Mouse (Mus musculus): ENCODE results near the gene Ankrd24.
"Not testable (repeated sequence)": the region's sequence is repeated elsewhere in the genome, so short reads cannot be mapped to it uniquely, and the experiment has no call there.

Ankrd24 gene

DNA sequence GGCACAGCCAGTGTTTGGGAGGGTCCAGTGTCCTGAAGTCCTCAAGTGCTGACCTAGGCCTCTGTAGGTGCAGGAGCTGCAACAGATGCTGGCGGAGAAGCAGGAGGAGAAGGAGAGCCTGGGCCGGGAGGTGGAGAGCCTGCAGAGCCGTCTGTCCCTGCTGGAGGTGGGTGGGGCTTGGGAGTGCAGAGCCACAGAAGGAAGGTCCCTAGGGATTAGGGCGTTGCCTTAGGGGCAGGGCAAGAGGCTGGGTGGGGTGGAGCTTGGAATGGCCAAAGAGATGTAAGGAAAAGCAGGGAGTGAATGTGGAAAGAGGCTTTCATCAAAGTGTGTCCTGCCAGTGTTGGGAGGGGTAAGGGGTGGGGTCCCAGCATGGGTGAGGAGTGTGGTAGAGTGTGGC lies 12.5 kb downstream of the Ankrd24 start:
- in situ Hi-C loops (cut with MboI; ENCODE audit: low pct_unique_long_range_greater_than_20kb in 1 of 2, low sequenced_read_pairs in 2 of 2, unreplicated experiment in 1 of 2): not testable (repeated sequence)

DNA sequence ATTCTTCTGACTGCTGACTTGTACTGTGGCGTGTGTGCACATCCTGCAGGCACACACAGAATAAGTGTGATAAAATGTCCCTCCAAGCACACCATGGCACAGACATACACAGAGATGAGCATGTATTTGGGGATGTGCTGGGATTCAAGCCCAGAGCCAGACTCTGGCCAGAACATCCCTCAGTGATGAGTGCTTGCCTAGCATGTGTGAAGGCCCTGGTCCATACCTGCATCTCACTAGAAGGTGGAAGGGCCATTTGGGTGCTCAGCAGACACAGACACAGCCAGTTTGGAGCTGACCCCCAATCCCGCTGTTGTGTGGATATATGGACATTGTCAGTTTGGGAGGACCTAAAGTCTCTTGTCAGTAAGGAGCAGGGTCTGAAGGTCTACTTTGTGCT lies 13.2 kb downstream of the Ankrd24 start:
- in situ Hi-C loops (cut with MboI; ENCODE audit: low pct_unique_long_range_greater_than_20kb in 1 of 2, low sequenced_read_pairs in 2 of 2, unreplicated experiment in 1 of 2): no loop called here

DNA sequence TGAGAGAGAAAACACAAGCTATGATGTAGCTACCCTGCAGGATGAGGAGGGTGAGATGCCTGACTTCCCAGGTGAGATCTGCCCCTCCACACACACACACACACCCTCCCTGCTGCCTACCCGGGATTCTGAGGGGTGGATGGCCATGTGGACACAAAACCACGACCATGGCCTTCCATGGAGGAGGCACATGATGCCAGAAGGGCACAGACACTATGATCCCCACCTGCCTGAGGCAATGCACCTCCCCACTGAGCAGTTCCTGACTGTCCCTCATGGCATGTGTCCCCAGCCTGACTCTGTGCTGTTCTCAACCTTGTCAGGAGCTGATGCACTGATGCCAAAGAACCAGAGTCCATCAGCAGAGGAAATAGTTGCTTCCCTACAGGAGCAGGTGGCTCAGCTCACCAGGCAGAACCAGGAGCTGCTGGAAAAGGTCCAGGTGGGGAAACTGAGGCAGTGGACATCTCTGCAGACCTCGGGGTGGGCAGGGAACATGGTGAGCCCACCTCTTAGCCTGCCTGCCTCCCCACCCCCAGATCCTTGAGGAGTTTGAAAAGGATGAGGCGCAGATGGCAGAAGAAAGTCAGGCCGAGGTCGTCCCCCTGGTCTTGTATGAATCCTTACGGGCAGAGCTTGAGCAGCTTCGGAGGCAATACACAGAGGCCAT lies 13.8 kb downstream of the Ankrd24 start:
- in situ Hi-C loops (cut with MboI; ENCODE audit: low pct_unique_long_range_greater_than_20kb in 1 of 2, low sequenced_read_pairs in 2 of 2, unreplicated experiment in 1 of 2): no loop called here

DNA sequence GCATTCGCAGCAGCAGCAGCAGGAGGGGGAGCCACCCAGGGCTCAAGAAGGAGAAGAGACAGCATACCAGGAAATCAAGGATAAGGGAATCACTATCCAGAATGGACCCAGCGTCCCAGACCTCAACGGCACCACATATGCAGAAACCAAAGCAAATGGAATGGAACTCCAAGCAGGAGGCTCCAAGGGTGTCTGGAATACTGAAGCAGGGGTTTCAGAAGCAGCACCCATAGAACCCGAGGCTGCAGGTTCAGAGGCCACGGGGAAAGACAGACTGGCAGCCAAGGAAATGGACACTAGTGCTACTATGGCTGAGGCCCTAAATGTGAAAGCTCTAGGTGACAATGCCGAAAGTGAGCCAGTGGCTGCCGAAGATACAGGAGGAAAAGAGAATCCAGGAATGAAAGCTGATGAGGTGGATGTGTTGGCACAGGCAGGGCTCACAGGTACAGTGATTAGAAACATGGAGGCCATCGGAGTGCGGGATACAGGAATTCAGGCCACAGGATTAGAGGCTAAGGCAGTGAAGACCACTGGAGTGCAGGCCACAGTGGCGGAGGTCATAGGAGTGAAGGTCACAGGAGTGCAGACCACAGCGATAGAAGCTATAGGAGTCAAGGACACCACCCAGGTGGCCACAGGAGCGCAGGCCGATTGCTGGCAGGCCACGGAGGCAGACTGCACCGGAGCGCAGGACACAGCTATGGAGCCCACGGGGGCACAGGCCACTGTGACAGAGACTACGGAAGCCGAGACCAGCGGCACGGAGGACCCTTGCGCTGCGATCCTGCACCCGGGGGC lies 14.5 kb downstream of the Ankrd24 start:
- in situ Hi-C loops (cut with MboI; ENCODE audit: low pct_unique_long_range_greater_than_20kb in 1 of 2, low sequenced_read_pairs in 2 of 2, unreplicated experiment in 1 of 2): no loop called here

DNA sequence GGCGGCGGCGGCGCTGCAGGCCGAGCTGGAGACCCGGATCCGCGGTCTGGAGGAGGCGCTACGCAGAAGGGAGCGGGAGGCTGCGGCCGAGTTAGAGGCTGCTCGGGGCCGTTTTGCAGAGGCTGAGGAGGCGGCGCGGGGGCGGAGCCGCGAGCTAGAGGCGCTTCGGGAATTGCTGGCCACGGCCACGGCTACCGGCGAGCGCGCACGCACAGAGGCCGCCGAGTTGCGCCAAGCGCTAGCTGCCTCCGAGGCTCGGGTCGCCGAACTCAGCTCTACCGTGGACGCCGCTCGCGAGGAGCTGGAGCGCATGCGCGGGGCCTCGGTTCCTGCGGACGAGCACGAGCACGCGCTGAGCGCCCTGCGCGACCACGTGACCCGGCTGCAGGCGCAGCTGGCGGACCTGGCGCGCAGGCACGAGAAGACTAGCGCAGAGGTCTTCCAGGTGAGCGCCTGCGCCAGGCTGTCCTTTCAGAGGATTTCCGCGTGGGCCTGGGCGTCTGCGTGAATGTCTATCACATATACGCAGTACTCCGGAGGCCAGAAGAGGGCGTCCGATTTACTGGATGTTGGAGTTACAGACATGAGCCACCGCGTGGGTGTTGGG lies 15.2 kb downstream of the Ankrd24 start:
- in situ Hi-C loops (cut with MboI; ENCODE audit: low pct_unique_long_range_greater_than_20kb in 1 of 2, low sequenced_read_pairs in 2 of 2, unreplicated experiment in 1 of 2): no loop called here

DNA sequence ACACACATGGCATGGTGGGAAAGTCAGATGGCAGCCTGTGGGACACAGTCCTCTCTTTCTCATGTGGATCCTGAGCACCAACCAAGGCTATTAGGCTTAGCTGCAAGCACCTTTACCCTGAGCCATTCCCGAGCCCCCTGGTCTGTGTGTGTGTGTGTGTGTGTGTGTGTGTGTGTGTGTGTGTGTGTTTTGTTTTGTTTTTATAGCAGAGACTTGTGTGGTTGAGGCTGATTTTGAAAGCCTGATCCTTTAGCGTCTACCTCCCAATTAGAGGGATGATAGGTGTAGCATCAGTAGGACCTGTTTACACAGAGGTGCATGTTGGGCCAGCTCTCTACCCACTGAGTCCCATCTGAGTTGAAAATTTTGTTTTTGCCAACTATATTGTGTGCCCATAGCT lies 15.8 kb downstream of the Ankrd24 start:
- in situ Hi-C loops (cut with MboI; ENCODE audit: low pct_unique_long_range_greater_than_20kb in 1 of 2, low sequenced_read_pairs in 2 of 2, unreplicated experiment in 1 of 2): no loop called here

DNA sequence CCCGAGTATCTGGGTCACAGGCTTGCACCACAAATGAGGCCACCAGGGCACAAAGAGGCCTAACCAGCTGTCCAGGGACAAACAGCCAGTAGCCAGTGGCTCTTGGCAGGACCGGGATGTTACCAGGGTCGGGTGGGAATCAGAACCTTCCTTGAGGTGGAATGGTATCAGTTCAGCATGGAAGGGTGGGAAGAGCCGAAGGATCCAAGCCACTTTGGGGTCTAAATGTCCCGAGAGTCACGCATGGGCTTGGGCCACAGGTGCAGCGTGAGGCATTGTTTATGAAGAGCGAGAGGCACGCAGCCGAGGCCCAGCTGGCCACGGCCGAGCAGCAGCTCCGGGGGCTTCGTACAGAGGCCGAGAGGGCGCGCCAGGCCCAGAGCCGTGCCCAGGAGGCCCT lies 16.4 kb downstream of the Ankrd24 start:
- in situ Hi-C loops (cut with MboI; ENCODE audit: low pct_unique_long_range_greater_than_20kb in 1 of 2, low sequenced_read_pairs in 2 of 2, unreplicated experiment in 1 of 2): no loop called here

DNA sequence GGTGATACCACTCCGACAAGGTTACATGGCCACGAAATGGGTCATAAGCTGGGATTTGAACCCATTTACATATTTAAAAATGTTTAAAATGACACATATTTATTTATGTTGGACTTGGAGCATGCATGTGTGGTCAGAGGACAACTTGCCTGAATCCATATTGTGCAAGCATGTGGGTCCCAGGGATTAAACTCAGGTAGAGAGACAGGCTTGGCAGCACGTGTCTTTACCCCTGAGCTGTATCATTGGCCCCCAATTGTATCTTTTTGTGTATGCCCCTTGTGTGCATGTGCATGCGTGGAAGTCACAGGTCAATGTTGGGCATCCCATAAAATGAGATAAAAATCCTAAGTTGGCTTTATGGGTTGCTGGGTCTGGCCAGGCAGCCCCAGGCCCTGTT lies 17.1 kb downstream of the Ankrd24 start:
- in situ Hi-C loops (cut with MboI; ENCODE audit: low pct_unique_long_range_greater_than_20kb in 1 of 2, low sequenced_read_pairs in 2 of 2, unreplicated experiment in 1 of 2): no loop called here

DNA sequence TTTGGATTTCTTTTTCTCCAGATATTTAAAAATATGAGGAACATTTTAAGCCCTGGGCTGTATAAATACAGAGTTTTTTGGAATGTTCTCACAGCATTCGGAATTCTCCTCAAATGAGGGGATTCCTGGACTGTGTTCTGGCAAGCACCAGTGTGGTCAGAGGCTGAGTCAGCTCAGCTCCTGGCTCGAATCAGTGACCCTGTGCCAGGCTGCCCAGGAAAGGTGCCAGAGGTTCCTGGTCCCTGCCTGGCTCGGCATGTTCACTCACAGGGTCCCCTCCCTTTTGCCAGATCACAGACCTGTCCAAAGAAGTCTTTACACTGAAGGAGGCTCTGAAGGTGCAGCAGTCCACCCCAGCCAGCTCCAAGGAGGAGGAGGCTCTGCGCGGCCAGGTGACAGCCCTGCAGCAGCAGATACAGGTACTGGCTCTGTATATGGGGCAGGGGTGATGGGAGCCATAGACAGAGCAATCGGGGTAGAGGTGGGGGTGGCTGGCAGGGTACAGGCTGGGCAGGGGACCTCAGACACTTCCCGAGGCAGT lies 17.7 kb downstream of the Ankrd24 start:
- in situ Hi-C loops (cut with MboI; ENCODE audit: low pct_unique_long_range_greater_than_20kb in 1 of 2, low sequenced_read_pairs in 2 of 2, unreplicated experiment in 1 of 2): no loop called here

DNA sequence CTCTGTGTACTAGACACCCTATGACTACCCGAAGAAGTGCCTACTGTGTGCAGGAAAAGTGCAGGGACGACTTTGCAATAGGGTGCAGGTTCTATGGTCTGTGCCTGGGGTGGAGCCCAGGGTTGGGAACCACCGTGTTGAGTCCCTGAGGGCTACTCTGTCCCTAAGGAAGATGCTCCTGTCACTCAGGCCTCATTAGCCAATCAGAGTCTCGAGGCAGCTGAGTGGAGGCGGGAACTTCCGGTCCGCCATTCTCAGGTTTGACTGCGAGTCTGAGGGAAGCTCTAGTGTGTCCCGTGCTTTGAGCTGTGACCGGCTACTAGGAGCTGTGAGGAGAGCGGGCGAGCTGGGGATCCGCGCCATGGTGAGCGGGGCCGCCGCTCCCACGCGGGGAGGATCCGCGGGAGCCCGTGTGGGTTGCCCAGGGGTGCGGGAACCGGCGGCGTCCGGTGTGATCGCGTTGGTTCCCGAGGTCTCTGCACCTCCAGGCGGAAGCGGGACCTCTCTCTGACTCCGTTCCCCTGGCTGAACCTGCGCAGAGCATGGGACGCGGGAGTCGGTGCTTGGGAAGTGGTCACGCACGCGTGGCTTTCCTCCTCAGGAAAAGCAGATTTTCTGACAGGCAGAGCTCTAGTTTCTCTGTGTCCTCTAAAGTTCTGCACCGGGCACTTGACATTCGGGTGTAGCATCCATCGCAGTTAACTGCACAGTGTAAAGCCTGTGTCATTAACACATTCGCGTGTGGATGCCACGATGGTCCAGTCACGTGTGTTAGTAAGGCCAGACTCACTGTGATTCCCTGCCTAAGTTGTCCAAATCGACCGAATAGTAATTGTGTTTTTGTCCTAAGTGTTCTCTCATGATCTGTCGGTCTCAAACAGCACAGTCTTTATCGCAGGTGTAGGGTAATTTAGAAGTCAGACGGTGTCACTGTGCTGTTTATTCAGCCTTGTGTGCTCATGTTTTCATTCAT lies 20.7 kb downstream of the Ankrd24 start, which contains the start of gene Gm10778:
TSS of gene Gm10778 (plus strand) at position 257 of the 973 bp plus-strand sequence.
- in situ Hi-C loops (cut with MboI; ENCODE audit: low pct_unique_long_range_greater_than_20kb in 1 of 2, low sequenced_read_pairs in 2 of 2, unreplicated experiment in 1 of 2): not testable (repeated sequence)

DNA sequence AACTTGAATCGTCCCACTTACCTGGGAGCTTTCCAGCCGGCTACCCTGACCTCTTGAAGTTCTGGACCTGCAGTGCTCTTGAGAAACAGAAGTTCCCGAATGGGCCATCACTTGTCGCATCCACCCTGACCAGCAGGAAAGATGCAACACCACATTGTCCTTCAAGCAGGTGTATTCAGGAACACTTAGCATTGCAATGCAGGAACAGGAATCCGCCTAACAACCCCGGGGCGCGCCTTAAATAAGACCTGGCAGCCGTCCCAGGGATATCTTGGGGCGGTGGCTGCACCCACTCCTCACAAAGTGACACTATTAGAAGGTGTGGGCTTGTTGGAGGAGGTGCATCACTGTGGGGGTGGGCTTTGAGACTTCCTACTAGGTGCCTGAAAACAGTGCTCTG lies 26.8 kb downstream of the Ankrd24 start:
- in situ Hi-C loops (cut with MboI; ENCODE audit: low pct_unique_long_range_greater_than_20kb in 1 of 2, low sequenced_read_pairs in 2 of 2, unreplicated experiment in 1 of 2): no loop called here

DNA sequence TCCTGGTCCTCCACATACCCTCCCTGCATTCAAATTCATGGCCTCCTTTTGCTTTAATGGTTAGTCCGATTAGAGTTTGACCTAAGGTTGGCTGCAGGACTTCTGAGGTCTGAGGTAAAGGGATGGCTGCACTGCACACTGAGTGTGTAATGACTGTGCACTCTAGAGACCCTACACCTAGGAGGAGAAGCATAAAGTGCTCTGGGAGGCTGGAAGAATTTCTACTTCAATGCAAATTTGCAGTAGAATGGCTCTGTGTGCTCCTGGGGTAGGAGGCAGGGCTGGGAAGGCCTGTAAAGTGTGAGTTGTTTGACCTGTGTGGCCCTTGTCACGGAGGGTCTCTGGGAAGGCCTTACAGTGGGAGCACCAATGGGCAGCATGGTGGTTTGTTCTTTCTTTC lies 27.8 kb downstream of the Ankrd24 start:
- in situ Hi-C loops (cut with MboI; ENCODE audit: low pct_unique_long_range_greater_than_20kb in 1 of 2, low sequenced_read_pairs in 2 of 2, unreplicated experiment in 1 of 2): no loop called here

DNA sequence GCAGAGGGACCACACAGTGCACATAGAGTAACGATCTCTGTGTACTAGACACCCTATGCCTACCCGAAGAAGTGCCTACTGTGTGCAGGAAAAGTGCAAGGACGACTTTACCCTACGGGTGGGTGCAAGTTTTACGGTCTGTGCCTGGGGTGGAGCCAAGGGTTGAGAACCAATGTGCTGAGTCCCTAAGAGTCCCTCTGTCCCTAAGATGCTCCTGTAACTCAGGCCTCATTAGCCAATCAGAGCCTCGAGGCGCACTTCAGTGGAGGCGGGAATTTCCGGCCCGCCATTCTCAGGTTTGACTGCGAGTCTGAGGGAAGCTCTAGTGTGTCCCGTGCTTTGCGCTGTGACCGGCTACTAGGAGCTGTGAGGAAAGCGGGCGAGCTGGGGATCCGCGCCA lies 58.8 kb downstream of the Ankrd24 start:
- in situ Hi-C loops (cut with MboI; ENCODE audit: low pct_unique_long_range_greater_than_20kb in 1 of 2, low sequenced_read_pairs in 2 of 2, unreplicated experiment in 1 of 2): not testable (repeated sequence)
